Mouse (Mus musculus) hindbrain, postnatal 0 days (tissue): ENCODE data around the gene Gm49450. TPM values are rescaled to one million over a fixed set of nuclear protein-coding genes. Genes with fewer than 3 reads are reported as not detected.

Experiments used
- ATAC-seq: fragments of 200-750 bp; cut with Nextera tagmentation; 2 replicates; pipeline ENCODE4 v1.8.0; 2017; ENCODE audit warnings: mild to moderate bottlenecking, moderate TSS enrichment, moderate library complexity
- DNase-seq: peaks from one replicate; pipeline ENCODE4 v3.0.0-alpha.2; 2015; ENCODE audit warnings: low spot score
- H3K27ac ChIP-seq: fragments of 300-500 bp; sonication (generic); 2 replicates; pipeline ENCODE4 v1.5.1; 2014; ENCODE audit warnings: mild to moderate bottlenecking
- H3K27me3 ChIP-seq: fragments of 300-500 bp; sonication (generic); 2 replicates; pipeline ENCODE4 v1.6.1; 2014; ENCODE audit warnings: low read length, mixed read lengths; ENCODE audit not compliant: insufficient read depth
- H3K36me3 ChIP-seq: fragments of 300-500 bp; sonication (generic); 2 replicates; pipeline ENCODE4 v1.6.1; 2014; ENCODE audit warnings: low read length, mixed read lengths; ENCODE audit not compliant: insufficient read depth
- H3K4me1 ChIP-seq: fragments of 300-500 bp; sonication (generic); 2 replicates; pipeline ENCODE4 v1.6.1; 2014; ENCODE audit warnings: antibody characterized with exemption, low read length, mixed read lengths; ENCODE audit not compliant: insufficient read depth
- H3K4me2 ChIP-seq: fragments of 300-500 bp; sonication (generic); 2 replicates; pipeline ENCODE4 v1.6.1; 2014; ENCODE audit warnings: low read depth, mild to moderate bottlenecking, low read length, moderate library complexity, mixed read lengths
- H3K4me3 ChIP-seq: fragments of 300-500 bp; sonication (generic); 2 replicates; pipeline ENCODE4 v1.5.1; 2014; ENCODE audit warnings: low read length
- H3K9ac ChIP-seq: fragments of 300-500 bp; sonication (generic); replicated peaks from 2 replicates; pipeline ENCODE4 v1.6.1; 2014; ENCODE audit warnings: mild to moderate bottlenecking, low read length, moderate library complexity, mixed read lengths
- H3K9me3 ChIP-seq: fragments of 300-500 bp; sonication (generic); 2 replicates; pipeline ENCODE4 v1.6.1; 2016; ENCODE audit warnings: low read length, mixed read lengths
- CTCF ChIP-seq: IDR thresholded peaks from 2 replicates; pipeline ENCODE4 v1.5.1; 2016; ENCODE audit warnings: antibody characterized with exemption, control low read depth, low read depth
- WGBS: fragments of 180-500 bp; shearing (Covaris S2); extraction: QIAGEN DNeasy Blood & Tissue Kit; methylation state at CpG from one replicate; pipeline ENCODE4 v1.1.7; 2014; 5-methylcytosine and 5-hydroxymethylcytosine counted together
- polyA plus RNA-seq: library from polyadenylated mRNA; unstranded; fragments of >200 nt; fragmentation: Nextera tagmentation; extraction: Ambion mirVana; gene quantifications from 2 replicates; pipeline ENCODE4 v1.2.1, GENCODE M21; 2015
- total RNA-seq: library from RNA; depleted of rRNA; stranded (reverse); fragments of >200 nt; gene quantifications from 2 replicates; pipeline ENCODE4 v1.2.3, GENCODE M21; 2014; rRNA removed

Gene Gm49450
- total and polyA plus RNA-seq, 2 experiments from 2014 or later = 1,767 TPM; not detected in 1

DNA sequence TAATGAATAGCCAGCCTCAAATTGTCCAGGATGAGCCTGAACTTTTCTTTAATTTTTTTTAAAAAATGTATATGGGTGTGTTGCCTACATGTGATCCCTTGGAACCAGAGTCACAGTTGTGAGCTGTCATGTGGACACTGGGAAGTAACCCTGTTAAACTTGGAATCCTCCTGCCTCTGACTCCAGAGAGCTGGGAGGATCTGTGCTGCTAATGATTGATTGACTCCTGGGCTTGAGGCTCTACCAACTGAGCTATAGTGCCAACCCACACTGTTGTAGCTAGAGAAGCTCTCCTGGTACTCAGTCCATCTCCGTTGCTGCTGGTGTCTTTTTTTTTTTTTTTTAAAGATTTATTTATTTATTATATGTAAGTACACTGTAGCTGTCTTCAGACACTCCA is 69.2 kb downstream of the Gm49450 start:
- Histone ChIP-seq H3K4me1 (no peaks in the 10 kb centered on the region), H3K4me3 (no peak overlapping the region), H3K27ac (no peak overlapping the region), H3K36me3 (no peaks in the 10 kb centered on the region), H3K9me3 (no peaks in the 10 kb centered on the region), H3K27me3 (no peaks in the 10 kb centered on the region), H3K4me2 (no peak overlapping the region), H3K9ac (no peak overlapping the region)
- DNase-seq = no peak
- ATAC-seq = no peak
- TF ChIP-seq CTCF = no peak
- WGBS = 71% methylated on average over 1 of the region's 1 CpGs

DNA sequence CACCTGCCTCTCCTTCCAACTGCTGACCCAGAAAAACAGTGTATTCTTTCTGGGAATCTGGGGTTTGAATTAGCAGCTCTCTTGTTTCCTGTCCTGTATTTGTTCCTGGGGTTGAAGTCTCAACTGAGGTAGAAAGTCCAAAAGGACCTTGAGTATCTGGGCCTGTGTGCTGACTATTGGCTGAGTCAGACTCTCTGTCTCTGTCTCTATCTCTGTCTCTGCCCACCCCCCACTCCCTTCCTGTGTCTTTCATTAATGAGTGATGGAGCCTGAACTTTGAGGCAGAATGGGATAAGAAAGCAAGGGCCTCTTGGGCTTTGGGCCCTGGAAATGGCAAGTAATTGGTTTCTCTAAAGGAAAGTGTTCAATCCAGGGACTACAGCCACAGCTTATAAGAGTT is 69.7 kb downstream of the Gm49450 start:
- no peaks in the 10 kb centered on the region for H3K9me3 ChIP-seq
- no peaks in the 10 kb centered on the region for H3K4me1 ChIP-seq
- H3K4me2 ChIP-seq = no peak overlapping the region
- no peak for ATAC-seq
- no peak for DNase-seq
- no peak overlapping the region for H3K27ac ChIP-seq
- H3K4me3 ChIP-seq = no peak overlapping the region
- H3K36me3 ChIP-seq = no peaks in the 10 kb centered on the region
- no peak overlapping the region for H3K9ac ChIP-seq
- no peak for TF ChIP-seq CTCF
- no peaks in the 10 kb centered on the region for H3K27me3 ChIP-seq

Other genes starting within 250 kb of the Gm49450 start
- gene Ccdc65, start 245.3 kb downstream of the Gm49450 start, total RNA-seq = 2.6 and 3.7 TPM in 2 replicates
- 7.7 and 10.4 TPM in 2 replicates for gene Ccdc65, start 245.3 kb downstream of the Gm49450 start, polyA plus RNA-seq
- gene Fkbp11, start 225.4 kb downstream of the Gm49450 start, total RNA-seq = 6.4 and 10.6 TPM in 2 replicates
- 5.0 and 6.6 TPM in 2 replicates for gene Fkbp11, start 225.4 kb downstream of the Gm49450 start, polyA plus RNA-seq
- gene Arf3, start 190.3 kb downstream of the Gm49450 start, total RNA-seq = 127 TPM in 2 replicates
- gene Arf3, start 190.3 kb downstream of the Gm49450 start, polyA plus RNA-seq = 80.7 and 92.9 TPM in 2 replicates
- gene Wnt10b, start 175.4 kb downstream of the Gm49450 start, total RNA-seq = 1.4 and 4.5 TPM in 2 replicates
- 0.29 TPM in 1 of 2 replicates, not detected in the other for gene Wnt10b, start 175.4 kb downstream of the Gm49450 start, polyA plus RNA-seq
- 0.05 TPM in 1 of 2 replicates, not detected in the other for gene Wnt1, start 163.7 kb downstream of the Gm49450 start, total RNA-seq
- 0.52 and 0.59 TPM in 2 replicates for gene Wnt1, start 163.7 kb downstream of the Gm49450 start, polyA plus RNA-seq
- gene Ddn, start 144.1 kb downstream of the Gm49450 start, total RNA-seq = 2.7 and 6.5 TPM in 2 replicates
- gene Ddn, start 144.1 kb downstream of the Gm49450 start, polyA plus RNA-seq = 0.45 and 0.64 TPM in 2 replicates
- gene Prkag1, start 122.0 kb downstream of the Gm49450 start, total RNA-seq = 62.4 and 99.4 TPM in 2 replicates
- gene Prkag1, start 122.0 kb downstream of the Gm49450 start, polyA plus RNA-seq = 61.1 and 62.3 TPM in 2 replicates
- 27.7 and 37.8 TPM in 2 replicates for gene Kmt2d, start 82.3 kb downstream of the Gm49450 start, total RNA-seq
- 7.4 and 7.6 TPM in 2 replicates for gene Kmt2d, start 82.3 kb downstream of the Gm49450 start, polyA plus RNA-seq
- 5.8 and 10.2 TPM in 2 replicates for gene Rhebl1, start 59.0 kb downstream of the Gm49450 start, total RNA-seq
- 25.7 and 26.7 TPM in 2 replicates for gene Rhebl1, start 59.0 kb downstream of the Gm49450 start, polyA plus RNA-seq
- gene Dhh, start 55.0 kb downstream of the Gm49450 start, total RNA-seq = 0.29 and 0.68 TPM in 2 replicates
- gene Dhh, start 55.0 kb downstream of the Gm49450 start, polyA plus RNA-seq = 0.85 and 1.0 TPM in 2 replicates
- 28.7 and 51.0 TPM in 2 replicates for gene Lmbr1l, start 35.3 kb downstream of the Gm49450 start, total RNA-seq
- gene Lmbr1l, start 35.3 kb downstream of the Gm49450 start, polyA plus RNA-seq = 20.0 and 20.9 TPM in 2 replicates
- gene Tuba1b, start 19.0 kb downstream of the Gm49450 start, total RNA-seq = 3,512 and 3,813 TPM in 2 replicates
- 1,613 and 1,711 TPM in 2 replicates for gene Tuba1b, start 19.0 kb downstream of the Gm49450 start, polyA plus RNA-seq
- 18,723 and 19,179 TPM in 2 replicates for gene Tuba1a, start 152 bp upstream of the Gm49450 start, total RNA-seq
- 11,647 and 12,500 TPM in 2 replicates for gene Tuba1a, start 152 bp upstream of the Gm49450 start, polyA plus RNA-seq
- gene Tuba1c, start 76.3 kb upstream of the Gm49450 start, total RNA-seq = 43.8 and 58.3 TPM in 2 replicates
- gene Tuba1c, start 76.3 kb upstream of the Gm49450 start, polyA plus RNA-seq = 24.0 and 24.2 TPM in 2 replicates
- 62.6 and 70.9 TPM in 2 replicates for gene Prph, start 101.6 kb upstream of the Gm49450 start, total RNA-seq
- gene Prph, start 101.6 kb upstream of the Gm49450 start, polyA plus RNA-seq = 50.0 and 53.5 TPM in 2 replicates
- gene Troap, start 121.0 kb upstream of the Gm49450 start, total RNA-seq = 4.3 and 10.5 TPM in 2 replicates
- 4.5 and 6.4 TPM in 2 replicates for gene Troap, start 121.0 kb upstream of the Gm49450 start, polyA plus RNA-seq
- gene C1ql4, start 134.3 kb upstream of the Gm49450 start, total RNA-seq = 8.6 and 11.9 TPM in 2 replicates
- gene C1ql4, start 134.3 kb upstream of the Gm49450 start, polyA plus RNA-seq = 4.3 and 5.7 TPM in 2 replicates
- gene Dnajc22, start 139.6 kb upstream of the Gm49450 start, total RNA-seq = 0.68 and 0.99 TPM in 2 replicates
- gene Dnajc22, start 139.6 kb upstream of the Gm49450 start, polyA plus RNA-seq = 0.45 and 0.48 TPM in 2 replicates
- gene Spats2, start 172.4 kb upstream of the Gm49450 start, total RNA-seq = 23.6 and 25.8 TPM in 2 replicates
- 23.4 and 23.6 TPM in 2 replicates for gene Spats2, start 172.4 kb upstream of the Gm49450 start, polyA plus RNA-seq